Mouse (Mus musculus) layer of hippocampus, postnatal 36 days (tissue): ENCODE measurements around the gene Sh3d21. TPM values are rescaled to one million over a fixed set of nuclear protein-coding genes. Genes with fewer than 3 reads are reported as not detected.

Source experiments
- DNase-seq, 2 experiments: peaks; one replicate each; pipeline ENCODE4 v3.0.0; 2022
- total RNA-seq, 2 experiments: library from RNA; stranded (reverse); gene quantifications; 2 replicates each; pipeline ENCODE4 v1.2.3; 2021

The Sh3d21 gene
- total RNA-seq, 2 experiments from 2014 or later = 0.80 to 0.86 TPM

- DNase-seq = no peak
Measured at GRCm38 (mm10) chr4:126108061-126108740, 55.1 kb downstream of the Sh3d21 start.

DNA sequence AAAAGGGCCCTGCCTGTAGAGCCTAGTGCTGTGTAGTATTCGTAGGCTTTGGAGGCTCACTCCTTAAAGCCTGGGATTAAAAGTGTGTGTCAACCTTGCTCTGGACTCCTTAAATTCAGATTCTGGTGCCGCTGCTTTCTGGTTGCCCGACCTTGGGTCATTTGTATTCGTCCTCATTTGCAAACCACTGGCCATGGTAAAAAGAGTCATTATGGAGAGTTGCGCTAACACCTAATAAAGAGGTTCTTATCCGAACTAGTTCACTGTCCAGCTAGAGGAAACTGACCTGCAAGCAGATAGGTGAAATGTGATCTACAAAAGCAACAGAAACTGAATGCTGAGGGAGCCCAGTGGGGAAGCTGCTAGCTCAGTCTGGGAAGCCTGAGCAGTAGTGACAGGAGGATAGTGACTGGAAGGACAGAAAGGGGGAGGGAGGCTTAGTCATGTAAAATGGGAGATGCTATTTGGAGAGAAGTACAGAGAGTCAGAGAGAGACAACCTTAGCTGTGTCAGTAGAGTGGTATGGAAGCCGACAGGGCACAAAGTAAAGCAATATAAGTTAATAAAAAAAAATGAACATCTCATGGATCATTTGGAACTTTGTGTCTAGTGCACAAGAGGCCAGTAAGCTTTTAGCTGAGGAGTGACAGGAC lies 58.0 kb downstream of the Sh3d21 start:
- DNase-seq = no peak

DNA sequence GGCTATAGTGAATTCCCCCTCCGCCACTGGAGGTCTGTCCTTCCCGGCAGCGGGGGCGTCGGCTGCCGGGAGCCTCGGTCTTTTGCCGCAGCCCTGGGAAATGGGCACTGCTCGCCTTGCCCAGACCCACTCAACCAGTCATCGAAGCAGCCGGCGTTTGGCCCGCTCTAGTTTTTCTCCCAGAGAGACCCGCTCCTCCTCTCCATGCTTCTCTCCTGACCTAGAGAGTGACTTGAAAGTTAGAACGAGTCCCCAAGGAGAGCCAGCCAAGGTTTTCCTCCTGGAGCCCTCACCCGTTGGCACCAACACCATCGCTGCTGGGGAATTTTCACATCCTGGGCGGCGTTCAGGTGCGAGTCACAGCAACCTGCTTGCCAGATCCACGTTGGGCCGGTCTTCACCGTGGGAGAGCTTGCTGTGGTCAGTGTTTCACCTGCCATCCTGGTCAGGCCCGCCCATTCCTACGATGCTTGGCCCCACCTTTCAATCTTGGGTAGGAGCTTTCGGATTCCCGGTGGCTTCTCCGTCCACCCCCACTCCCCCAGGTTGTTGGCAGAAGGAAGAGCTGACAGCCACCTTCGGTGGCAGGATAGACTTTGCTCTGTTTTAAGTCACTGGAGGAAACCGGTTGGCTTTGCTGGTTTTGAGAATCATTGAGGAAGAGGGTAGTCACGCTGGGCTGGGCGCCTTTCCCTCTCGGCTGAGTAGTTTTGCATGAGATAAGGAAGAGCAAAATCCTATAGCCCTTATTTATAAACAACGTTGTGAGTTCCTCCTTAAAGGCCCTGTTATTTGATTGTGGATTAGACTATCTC lies 58.8 kb downstream of the Sh3d21 start:
- peak; percentile 27 to 37 for DNase-seq

DNA sequence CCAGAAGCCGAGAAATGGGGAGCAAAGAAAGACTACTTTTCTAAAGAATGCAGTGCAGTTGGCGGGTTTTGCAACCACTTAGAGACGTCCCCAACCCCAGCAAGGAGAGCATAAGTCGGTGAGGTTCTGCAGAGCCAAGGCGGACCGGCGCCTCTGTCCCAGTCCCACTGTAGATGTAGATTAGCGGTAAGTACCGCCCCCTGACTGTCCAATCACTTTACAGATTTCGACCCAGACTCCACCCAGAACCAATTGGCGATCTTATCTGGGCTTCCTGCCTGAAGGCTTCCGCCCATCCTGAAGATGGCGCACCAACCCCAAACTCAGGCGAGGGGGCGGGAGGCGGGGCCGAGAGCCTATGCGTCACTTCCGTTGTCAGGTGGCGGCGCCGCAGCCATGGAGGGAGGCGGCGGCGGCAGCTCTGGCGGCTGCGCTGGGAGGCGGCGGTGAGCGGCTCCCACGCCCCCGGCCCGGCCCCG lies 59.7 kb downstream of the Sh3d21 start, which contains the start of gene Stk40:
Gene Stk40 (plus strand): TSS at position 368 of the 479 bp plus-strand sequence.
- peak; percentile 93 for DNase-seq

DNA sequence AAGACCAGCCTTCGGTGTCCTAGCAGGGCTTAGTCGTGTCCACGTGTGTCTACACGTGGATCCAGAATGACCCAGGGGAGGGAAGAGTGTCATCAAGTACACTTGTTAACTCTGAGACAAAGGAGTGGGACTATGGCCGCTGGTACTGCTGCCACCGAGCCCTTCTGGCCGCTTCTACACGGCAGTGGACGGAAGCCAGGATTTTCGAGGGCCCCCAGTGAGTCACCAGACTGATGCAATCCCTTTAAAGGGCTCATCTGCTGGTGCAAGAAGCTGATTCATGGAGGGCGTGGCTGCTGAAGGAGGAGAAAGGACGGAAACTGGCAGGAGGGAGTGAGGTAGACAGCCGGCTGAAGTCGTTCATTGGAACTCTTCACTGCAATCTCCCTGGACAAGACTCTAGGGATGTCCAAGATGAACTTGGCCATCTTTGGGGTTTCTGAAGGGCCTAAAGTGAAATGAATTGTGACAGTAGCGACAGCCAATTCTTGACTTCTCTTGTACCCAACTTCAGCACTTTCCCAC lies 60.2 kb downstream of the Sh3d21 start:
- DNase-seq = peak; percentile 72 to 76

DNA sequence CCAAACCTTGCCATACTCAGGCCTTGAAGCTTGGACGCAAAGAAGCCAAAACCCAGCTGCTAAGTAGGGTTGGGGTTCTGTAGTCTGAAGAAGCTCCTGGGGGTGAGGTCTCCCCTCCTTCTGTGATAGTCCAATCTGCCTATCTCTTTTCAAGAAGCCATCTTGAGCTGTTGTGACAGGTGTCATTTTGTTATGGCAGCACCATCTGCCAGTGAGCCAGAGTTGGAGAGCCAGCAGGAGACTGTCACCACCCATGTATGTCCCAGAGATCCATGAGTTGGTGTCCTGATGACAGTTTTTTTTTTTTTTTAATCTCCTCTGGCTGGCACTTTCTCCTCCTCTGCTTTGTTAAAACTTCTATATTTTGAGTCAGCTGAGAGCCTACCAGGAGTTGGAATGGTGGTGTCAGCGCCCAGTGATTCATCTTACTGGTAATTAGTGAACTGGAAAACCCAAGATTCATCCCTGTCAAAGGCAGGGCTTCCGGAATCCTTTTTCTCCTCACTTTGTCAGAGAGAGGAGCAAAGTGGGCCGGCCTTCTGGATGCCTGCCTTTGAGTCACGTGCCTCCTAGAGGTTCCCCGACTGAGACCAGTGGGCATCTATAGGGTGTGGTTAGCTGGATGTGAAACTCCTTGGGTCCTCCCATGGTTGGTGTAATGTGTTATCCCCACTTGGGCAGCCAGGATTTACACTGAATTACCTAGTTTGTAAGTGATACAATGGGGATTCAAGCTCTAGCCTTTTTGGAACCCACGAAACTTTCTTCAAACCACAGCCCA lies 61.0 kb downstream of the Sh3d21 start:
- DNase-seq = no peak

GRCm38 (mm10) chr4:126100764-126101163 lies 62.5 kb downstream of the Sh3d21 start:
- DNase-seq = no peak

Other genes with a start within 250 kb of the Sh3d21 start
- 1 to 10 TPM; 4.4 to 4.5 TPM for gene Csf3r, start 138.9 kb downstream of the Sh3d21 start, total RNA-seq
- 10 to 100 TPM; 44.1 to 44.9 TPM for gene Mrps15, start 116.6 kb downstream of the Sh3d21 start, total RNA-seq
- gene Oscp1, start 104.9 kb downstream of the Sh3d21 start, total RNA-seq = 10 to 100 TPM; 42.1 to 48.0 TPM
- 10 to 100 TPM; 16.5 to 18.1 TPM for gene Lsm10, start 66.9 kb downstream of the Sh3d21 start, total RNA-seq
- 10 to 100 TPM; 28.5 to 29.0 TPM for gene Stk40, start 59.5 kb downstream of the Sh3d21 start, total RNA-seq
- 1 to 10 TPM; 1.6 to 2.1 TPM for gene Eva1b, start 15.7 kb downstream of the Sh3d21 start, total RNA-seq
- 100 to 1,000 TPM; 148 to 151 TPM for gene Thrap3, start 39.3 kb upstream of the Sh3d21 start, total RNA-seq
- gene Map7d1, start 92.9 kb upstream of the Sh3d21 start, total RNA-seq = 100 to 1,000 TPM; 245 to 249 TPM
- 10 to 100 TPM; 77.9 to 83.3 TPM for gene Trappc3, start 98.8 kb upstream of the Sh3d21 start, total RNA-seq
- 1 to 10 TPM in 1 of 2 experiments, under 1 TPM in 1; 0.60 to 1.3 TPM for gene Col8a2, start 123.3 kb upstream of the Sh3d21 start, total RNA-seq
- 10 to 100 TPM; 29.3 to 30.3 TPM for gene Adprhl2, start 158.2 kb upstream of the Sh3d21 start, total RNA-seq
- gene Tekt2, start 162.2 kb upstream of the Sh3d21 start, total RNA-seq = 1 to 10 TPM; 1.8 to 2.1 TPM